Mouse (Mus musculus) neural tube, embryonic 14.5 days (tissue): ENCODE data around the gene Rps6kl1. TPM values are rescaled to one million over a fixed set of nuclear protein-coding genes. Genes with fewer than 3 reads are reported as not detected.
"Not testable (repeated sequence)": the region's sequence is repeated elsewhere in the genome, so short reads cannot be mapped to it uniquely, and the experiment has no call there.

Source experiments
- ATAC-seq: fragments of 200-750 bp; cut with Nextera tagmentation; 2 replicates; pipeline ENCODE4 v1.8.0; 2017; ENCODE audit warnings: low read depth, mild to moderate bottlenecking, moderate TSS enrichment, moderate library complexity
- H3K27ac ChIP-seq: fragments of 300-500 bp; sonication (generic); 2 replicates; pipeline ENCODE4 v1.5.1; 2014; ENCODE audit warnings: low read depth, mild to moderate bottlenecking, control low read depth, low read length, moderate library complexity, mixed read lengths
- H3K27me3 ChIP-seq: fragments of 300-500 bp; sonication (generic); 2 replicates; pipeline ENCODE4 v1.6.1; 2014; ENCODE audit warnings: low read length; ENCODE audit not compliant: control insufficient read depth, insufficient read depth
- H3K36me3 ChIP-seq: fragments of 300-500 bp; sonication (generic); 2 replicates; pipeline ENCODE4 v1.6.1; 2014; ENCODE audit warnings: low read length, mixed read lengths; ENCODE audit not compliant: control insufficient read depth, insufficient read depth
- H3K4me1 ChIP-seq: fragments of 300-500 bp; sonication (generic); 2 replicates; pipeline ENCODE4 v1.6.1; 2014; ENCODE audit warnings: low read length; ENCODE audit not compliant: control insufficient read depth, insufficient read depth
- H3K4me2 ChIP-seq: fragments of 300-500 bp; sonication (generic); 2 replicates; pipeline ENCODE4 v1.6.1; 2014; ENCODE audit warnings: mild to moderate bottlenecking, low read depth, low read length, control low read depth
- H3K4me3 ChIP-seq: fragments of 300-500 bp; sonication (generic); 2 replicates; pipeline ENCODE4 v1.5.1; 2014; ENCODE audit warnings: low read depth, low read length, control low read depth, mixed read lengths
- H3K9ac ChIP-seq: fragments of 300-500 bp; sonication (generic); replicated peaks from 2 replicates; pipeline ENCODE4 v1.6.1; 2014; ENCODE audit warnings: low read depth, mild to moderate bottlenecking, control low read depth, low read length, mixed read lengths
- H3K9me3 ChIP-seq: fragments of 300-500 bp; sonication (generic); 2 replicates; pipeline ENCODE4 v1.6.1; 2016; ENCODE audit warnings: low read length; ENCODE audit not compliant: control insufficient read depth
- WGBS: fragments of 180-500 bp; shearing (Covaris S2); extraction: QIAGEN DNeasy Blood & Tissue Kit; methylation state at CpG from one replicate; pipeline ENCODE4 v1.1.7; 2014; 5-methylcytosine and 5-hydroxymethylcytosine counted together
- polyA plus RNA-seq: library from polyadenylated mRNA; unstranded; fragments of >200 nt; fragmentation: Nextera tagmentation; extraction: Ambion mirVana; gene quantifications from 2 replicates; pipeline ENCODE4 v1.2.1, GENCODE M21; 2014

Gene Rps6kl1
- polyA plus RNA-seq, 1 experiment from 2014 or later = 22.1 TPM

DNA sequence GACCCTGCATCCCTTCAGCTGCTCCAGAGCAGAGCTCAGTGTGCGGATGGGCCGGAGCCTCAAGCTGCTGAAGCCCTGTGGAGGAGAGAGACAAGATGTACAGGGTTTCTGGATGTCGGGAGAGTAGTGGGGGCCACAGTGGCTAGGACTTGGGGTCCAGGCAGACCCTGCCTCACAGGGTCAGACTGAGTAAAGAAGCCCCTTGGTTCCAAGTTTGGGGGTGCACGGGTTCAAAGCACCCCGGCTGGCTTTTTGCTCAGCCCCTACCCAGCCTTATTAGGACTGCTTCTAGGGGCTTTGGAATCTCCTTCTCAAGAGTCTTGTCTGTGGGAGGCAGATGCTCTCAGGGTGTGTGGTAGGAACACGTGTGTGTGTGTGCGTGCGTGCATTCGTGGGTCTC, 4.2 kb downstream of the Rps6kl1 start:
- ATAC-seq = no peak
- 0 out of 2 replicates have a peak, but pooled peaks cover 2% of the 10 kb centered on the region for H3K4me1 ChIP-seq
- H3K36me3 ChIP-seq = peaks cover 5% of the 10 kb centered on the region
- no peak overlapping the region for H3K27ac ChIP-seq
- WGBS = 85% methylated on average over 9 of the region's 9 CpGs
- H3K4me3 ChIP-seq = no peak overlapping the region
- no peak overlapping the region for H3K4me2 ChIP-seq
- H3K9me3 ChIP-seq = no peaks in the 10 kb centered on the region
- H3K27me3 ChIP-seq = no peaks in the 10 kb centered on the region
- H3K9ac ChIP-seq = no peak overlapping the region

DNA sequence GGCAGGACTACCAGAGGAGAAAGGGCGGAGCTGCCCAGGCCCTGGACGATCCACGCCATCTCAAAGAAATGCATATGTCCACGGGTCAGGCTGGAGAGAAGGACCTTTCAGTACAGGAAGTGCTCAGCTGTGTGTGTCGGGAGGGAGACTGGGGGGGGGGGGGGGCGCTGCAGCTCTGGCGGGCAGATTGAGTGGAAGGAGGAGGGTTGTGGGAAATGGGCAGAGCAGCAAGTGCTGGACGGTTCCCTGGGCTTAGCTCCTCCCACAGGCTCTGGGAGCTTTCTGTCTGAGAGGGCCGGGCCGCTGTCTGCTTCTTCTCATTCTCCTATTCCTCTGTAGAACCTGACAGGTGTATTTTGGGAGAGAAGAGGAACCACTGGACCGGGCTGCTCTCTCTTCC, 4.7 kb downstream of the Rps6kl1 start:
- no peak for ATAC-seq
- peaks cover 5% of the 10 kb centered on the region for H3K36me3 ChIP-seq
- no peak overlapping the region for H3K4me3 ChIP-seq
- no peaks in the 10 kb centered on the region for H3K9me3 ChIP-seq
- 38% methylated on average over 9 of the region's 11 CpGs for WGBS
- H3K27me3 ChIP-seq = no peaks in the 10 kb centered on the region
- no peak overlapping the region for H3K4me2 ChIP-seq
- H3K4me1 ChIP-seq = 0 out of 2 replicates have a peak, but pooled peaks cover 2% of the 10 kb centered on the region
- H3K9ac ChIP-seq = no peak overlapping the region
- no peak overlapping the region for H3K27ac ChIP-seq

DNA sequence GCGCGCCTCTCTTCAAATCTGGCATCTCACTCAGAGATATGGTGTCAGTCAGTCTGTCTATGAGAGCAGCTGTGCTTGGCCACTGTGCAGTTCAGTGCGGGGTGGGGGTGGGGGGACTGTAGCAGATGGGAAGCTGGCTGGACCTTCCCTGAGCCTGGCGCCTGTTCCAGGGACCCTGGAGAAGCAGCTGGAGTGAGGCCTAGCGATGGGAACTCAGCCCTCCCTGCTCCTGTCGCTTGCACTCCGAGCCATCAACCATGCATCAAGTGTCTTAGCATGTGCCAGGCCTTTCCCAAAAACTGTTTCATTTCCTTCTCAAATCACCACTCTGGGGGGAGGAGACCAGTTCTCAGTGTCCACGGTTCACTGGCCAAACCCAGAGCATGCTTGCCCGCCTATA, 5.4 kb downstream of the Rps6kl1 start:
- no peaks in the 10 kb centered on the region for H3K27me3 ChIP-seq
- ATAC-seq = no peak
- peaks cover 5% of the 10 kb centered on the region for H3K36me3 ChIP-seq
- no peak overlapping the region for H3K27ac ChIP-seq
- H3K4me1 ChIP-seq = 0 out of 2 replicates have a peak, but pooled peaks cover 2% of the 10 kb centered on the region
- no peak overlapping the region for H3K4me3 ChIP-seq
- H3K9me3 ChIP-seq = no peaks in the 10 kb centered on the region
- no peak overlapping the region for H3K9ac ChIP-seq
- H3K4me2 ChIP-seq = no peak overlapping the region
- 63% methylated on average over 9 of the region's 9 CpGs for WGBS

DNA sequence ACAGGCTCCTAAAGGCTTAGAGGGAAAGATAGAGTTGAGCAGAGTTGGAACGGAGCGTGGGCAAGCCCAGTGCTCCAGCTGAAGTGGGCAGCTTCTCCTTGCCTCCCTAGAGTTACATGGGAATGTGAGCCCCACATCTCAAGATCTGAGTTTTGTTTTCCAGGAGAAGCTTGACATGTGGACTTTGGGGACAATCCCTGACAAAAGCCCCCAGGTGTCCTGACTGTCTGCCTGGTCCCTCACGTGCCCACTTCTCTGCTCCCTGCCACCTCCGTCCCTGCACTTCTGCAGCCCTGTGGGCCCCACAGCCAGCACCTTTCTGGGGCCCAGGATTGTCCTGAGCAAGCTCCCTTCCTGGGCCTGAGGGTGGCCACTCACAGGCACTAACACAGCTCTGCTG, 6.2 kb downstream of the Rps6kl1 start:
- 93% methylated on average over 4 of the region's 4 CpGs for WGBS
- Histone ChIP-seq H3K4me2 (no peak overlapping the region), H3K9ac (no peak overlapping the region), H3K4me3 (no peak overlapping the region), H3K27me3 (no peaks in the 10 kb centered on the region), H3K36me3 (peaks cover 5% of the 10 kb centered on the region), H3K27ac (no peak overlapping the region), H3K9me3 (no peaks in the 10 kb centered on the region), H3K4me1 (0 out of 2 replicates have a peak, but pooled peaks cover 2% of the 10 kb centered on the region)
- no peak for ATAC-seq

DNA sequence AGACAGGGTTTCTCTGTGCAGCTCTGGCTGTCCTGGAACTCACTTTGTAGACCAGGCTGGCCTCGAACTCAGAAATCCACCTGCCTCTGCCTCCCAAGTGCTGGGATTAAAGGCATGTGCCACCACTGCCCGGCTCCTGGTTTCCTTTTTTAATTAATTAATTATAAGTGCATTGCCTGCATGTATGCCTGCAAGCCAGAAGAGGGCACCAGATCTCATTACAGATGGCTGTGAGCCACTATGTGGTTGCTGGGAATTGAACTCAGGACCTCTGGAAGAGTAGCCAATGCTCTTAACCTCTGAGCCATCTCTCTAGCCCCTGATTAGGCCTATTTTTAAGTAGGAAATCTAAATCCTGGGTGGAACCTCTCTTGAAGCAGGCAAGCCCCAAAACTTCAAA, 6.8 kb downstream of the Rps6kl1 start:
- H3K9me3 ChIP-seq, ATAC-seq, H3K27me3 ChIP-seq, H3K27ac ChIP-seq, H3K4me3 ChIP-seq, H3K9ac ChIP-seq, H3K4me2 ChIP-seq, H3K4me1 ChIP-seq, H3K36me3 ChIP-seq: not testable (repeated sequence)
- 69% methylated on average over 2 of the region's 2 CpGs for WGBS

DNA sequence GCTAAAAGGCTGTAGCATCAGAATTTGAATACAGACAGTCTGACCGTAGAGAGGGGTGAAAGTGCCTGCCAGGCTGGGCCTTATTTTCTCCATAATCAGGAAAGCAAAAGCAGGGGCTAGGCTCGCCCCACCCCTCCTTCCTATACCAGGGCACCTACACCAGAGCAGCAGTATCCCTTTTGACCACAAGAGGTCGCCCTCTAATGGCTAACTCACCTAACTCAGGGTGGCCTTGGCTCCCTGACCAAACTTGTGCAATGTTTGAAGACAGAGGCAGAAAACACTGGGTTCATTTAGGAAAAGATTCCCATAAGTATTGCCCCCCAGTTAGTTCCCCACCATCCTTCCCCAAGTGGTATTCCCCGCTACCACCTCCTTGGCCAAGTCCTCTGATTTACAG, 8.3 kb downstream of the Rps6kl1 start:
- Histone ChIP-seq H3K36me3 (peaks cover 8% of the 10 kb centered on the region), H3K4me1 (no peaks in the 10 kb centered on the region), H3K9me3 (no peaks in the 10 kb centered on the region), H3K4me2 (no peak overlapping the region), H3K27ac (no peak overlapping the region), H3K27me3 (no peaks in the 10 kb centered on the region), H3K4me3 (no peak overlapping the region), H3K9ac (no peak overlapping the region)
- ATAC-seq = peak; percentile 60; the same call in 1 of the 2 replicates
- whole genome bisulfite sequencing = 10% methylated on average over 4 of the region's 4 CpGs

DNA sequence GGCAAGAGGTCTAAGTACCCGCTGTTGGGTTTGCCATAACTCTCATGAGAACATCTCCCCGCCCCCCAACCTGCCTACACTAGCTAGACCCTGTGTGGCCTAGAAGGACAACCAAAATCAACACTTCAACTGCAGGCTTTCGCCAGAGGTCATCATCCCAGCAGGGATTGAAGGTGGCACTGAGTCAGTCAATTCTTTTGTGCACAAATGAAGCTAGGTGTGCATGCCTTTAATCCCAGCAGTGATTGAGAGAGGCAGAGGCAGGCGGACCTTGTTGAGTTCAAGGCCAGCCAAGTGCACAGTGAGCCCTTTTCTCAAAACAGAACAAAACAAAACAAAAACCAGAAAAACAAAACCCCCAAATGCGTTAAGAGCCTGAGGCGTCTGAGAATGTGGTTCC, 10.0 kb downstream of the Rps6kl1 start:
- ATAC-seq = no peak
- Histone ChIP-seq H3K27me3 (no peaks in the 10 kb centered on the region), H3K4me1 (no peaks in the 10 kb centered on the region), H3K9ac (no peak overlapping the region), H3K27ac (no peak overlapping the region), H3K36me3 (peaks cover 8% of the 10 kb centered on the region), H3K4me2 (no peak overlapping the region), H3K4me3 (no peak overlapping the region), H3K9me3 (no peaks in the 10 kb centered on the region)
- 80% methylated on average over 6 of the region's 6 CpGs for WGBS

DNA sequence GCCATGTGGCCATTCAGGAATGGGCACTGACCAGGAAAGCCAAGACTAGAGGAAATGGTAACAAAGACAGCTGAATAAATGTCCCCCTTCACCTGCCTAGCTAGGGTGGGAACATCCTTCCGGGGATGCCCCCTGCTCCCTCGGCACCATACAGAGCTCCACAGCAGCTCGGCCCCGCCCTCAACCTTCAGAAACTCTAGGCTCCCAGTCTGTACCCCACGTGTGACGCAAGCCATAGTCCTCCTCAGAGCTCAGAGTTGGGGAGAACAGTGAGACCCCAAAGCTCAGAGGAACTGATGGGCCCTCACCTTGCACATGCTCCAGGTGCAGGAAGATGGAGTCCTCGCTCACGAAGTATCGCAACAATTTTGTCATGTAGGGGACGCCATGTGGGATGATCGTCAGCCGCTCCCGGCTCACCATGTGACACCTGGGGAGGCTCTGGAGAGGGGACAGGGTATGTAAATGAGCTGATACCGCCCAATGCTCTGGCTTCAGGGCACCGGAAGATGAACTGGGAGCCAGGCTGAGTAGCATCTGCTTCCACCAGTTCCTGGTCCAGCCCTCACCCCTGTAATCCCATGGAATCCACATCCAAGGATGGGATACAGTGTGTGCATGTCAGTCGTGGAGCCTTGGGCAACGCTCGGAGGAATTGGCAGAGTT, 10.9 kb downstream of the Rps6kl1 start:
- H3K9ac ChIP-seq = no peak overlapping the region
- no peaks in the 10 kb centered on the region for H3K9me3 ChIP-seq
- H3K4me2 ChIP-seq = no peak overlapping the region
- H3K4me1 ChIP-seq = no peaks in the 10 kb centered on the region
- H3K4me3 ChIP-seq = no peak overlapping the region
- H3K36me3 ChIP-seq = peaks cover 10% of the 10 kb centered on the region
- no peak for ATAC-seq
- no peak overlapping the region for H3K27ac ChIP-seq
- H3K27me3 ChIP-seq = no peaks in the 10 kb centered on the region
- WGBS = 51% methylated on average over 18 of the region's 18 CpGs

DNA sequence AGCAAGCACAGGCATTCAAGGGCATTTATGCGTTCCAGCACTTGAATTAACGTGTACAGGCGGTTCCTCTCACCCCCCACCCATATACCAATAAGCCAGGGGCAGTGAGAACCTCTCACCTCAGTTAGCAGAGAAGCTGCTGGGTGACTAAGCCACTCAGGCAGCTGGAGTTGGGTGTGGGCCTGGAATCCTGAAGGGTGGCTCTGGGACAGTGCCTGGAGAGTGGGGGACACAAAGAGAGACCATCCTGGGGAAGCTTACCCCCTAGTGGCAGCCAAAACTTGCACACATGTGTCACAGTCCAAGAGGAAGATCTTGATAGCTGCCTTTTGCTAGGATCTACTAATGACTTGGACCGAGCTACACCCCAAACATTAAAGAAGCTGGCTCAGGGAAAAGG, 14.4 kb downstream of the Rps6kl1 start:
- no peak overlapping the region for H3K4me3 ChIP-seq
- no peak overlapping the region for H3K9ac ChIP-seq
- no peak overlapping the region for H3K4me2 ChIP-seq
- no peaks in the 10 kb centered on the region for H3K9me3 ChIP-seq
- no peak for ATAC-seq
- H3K4me1 ChIP-seq = no peaks in the 10 kb centered on the region
- H3K27ac ChIP-seq = no peak overlapping the region
- no peaks in the 10 kb centered on the region for H3K27me3 ChIP-seq
- WGBS = 78% methylated on average over 4 of the region's 4 CpGs
- H3K36me3 ChIP-seq = peaks cover 33% of the 10 kb centered on the region
